Mouse (Mus musculus) neural tube, embryonic 14.5 days (tissue): ENCODE results near the gene Morc1. TPM values are rescaled to one million over a fixed set of nuclear protein-coding genes. Genes with fewer than 3 reads are reported as not detected.

Experiments used
- ATAC-seq: fragments of 200-750 bp; cut with Nextera tagmentation; 2 replicates; pipeline ENCODE4 v1.8.0; 2017; ENCODE audit warnings: low read depth, mild to moderate bottlenecking, moderate TSS enrichment, moderate library complexity
- H3K27ac ChIP-seq: fragments of 300-500 bp; sonication (generic); 2 replicates; pipeline ENCODE4 v1.5.1; 2014; ENCODE audit warnings: low read depth, mild to moderate bottlenecking, control low read depth, low read length, moderate library complexity, mixed read lengths
- H3K27me3 ChIP-seq: fragments of 300-500 bp; sonication (generic); 2 replicates; pipeline ENCODE4 v1.6.1; 2014; ENCODE audit warnings: low read length; ENCODE audit not compliant: control insufficient read depth, insufficient read depth
- H3K36me3 ChIP-seq: fragments of 300-500 bp; sonication (generic); 2 replicates; pipeline ENCODE4 v1.6.1; 2014; ENCODE audit warnings: low read length, mixed read lengths; ENCODE audit not compliant: control insufficient read depth, insufficient read depth
- H3K4me1 ChIP-seq: fragments of 300-500 bp; sonication (generic); 2 replicates; pipeline ENCODE4 v1.6.1; 2014; ENCODE audit warnings: low read length; ENCODE audit not compliant: control insufficient read depth, insufficient read depth
- H3K4me2 ChIP-seq: fragments of 300-500 bp; sonication (generic); 2 replicates; pipeline ENCODE4 v1.6.1; 2014; ENCODE audit warnings: mild to moderate bottlenecking, low read depth, low read length, control low read depth
- H3K4me3 ChIP-seq: fragments of 300-500 bp; sonication (generic); 2 replicates; pipeline ENCODE4 v1.5.1; 2014; ENCODE audit warnings: low read depth, low read length, control low read depth, mixed read lengths
- H3K9ac ChIP-seq: fragments of 300-500 bp; sonication (generic); replicated peaks from 2 replicates; pipeline ENCODE4 v1.6.1; 2014; ENCODE audit warnings: low read depth, mild to moderate bottlenecking, control low read depth, low read length, mixed read lengths
- H3K9me3 ChIP-seq: fragments of 300-500 bp; sonication (generic); 2 replicates; pipeline ENCODE4 v1.6.1; 2016; ENCODE audit warnings: low read length; ENCODE audit not compliant: control insufficient read depth
- WGBS: fragments of 180-500 bp; shearing (Covaris S2); extraction: QIAGEN DNeasy Blood & Tissue Kit; methylation state at CpG from one replicate; pipeline ENCODE4 v1.1.7; 2014; 5-methylcytosine and 5-hydroxymethylcytosine counted together
- polyA plus RNA-seq: library from polyadenylated mRNA; unstranded; fragments of >200 nt; fragmentation: Nextera tagmentation; extraction: Ambion mirVana; gene quantifications from 2 replicates; pipeline ENCODE4 v1.2.1, GENCODE M21; 2014

Morc1 gene
- polyA plus RNA-seq, 1 experiment from 2014 or later = 0.15 TPM

DNA sequence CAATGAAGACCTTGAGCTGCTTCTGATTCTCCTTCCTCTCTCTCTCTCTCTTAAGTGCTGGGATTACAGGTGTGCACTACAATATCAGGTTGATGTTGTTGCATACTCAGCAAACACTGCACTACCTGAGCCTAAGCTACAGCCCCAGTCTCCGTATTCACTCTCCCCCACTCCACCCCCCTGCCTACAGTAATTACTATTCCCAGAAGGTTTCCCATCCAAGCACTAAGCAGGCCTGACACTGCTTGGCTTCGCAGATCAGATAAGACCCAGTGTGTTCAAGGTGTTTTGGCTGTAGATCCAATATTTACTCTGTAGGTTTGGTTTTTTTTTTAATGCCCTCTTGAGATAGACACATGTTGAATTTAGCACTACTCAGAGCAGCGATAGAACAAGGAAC is 20.9 kb upstream of the Morc1 start:
- Histone ChIP-seq H3K36me3 (no peaks in the 10 kb centered on the region), H3K4me2 (no peak overlapping the region), H3K9ac (no peak overlapping the region), H3K4me3 (no peak overlapping the region), H3K27me3 (no peaks in the 10 kb centered on the region), H3K4me1 (no peaks in the 10 kb centered on the region), H3K9me3 (no peaks in the 10 kb centered on the region), H3K27ac (no peak overlapping the region)
- ATAC-seq = no peak
- 70% methylated on average over 3 of the region's 3 CpGs for WGBS

DNA sequence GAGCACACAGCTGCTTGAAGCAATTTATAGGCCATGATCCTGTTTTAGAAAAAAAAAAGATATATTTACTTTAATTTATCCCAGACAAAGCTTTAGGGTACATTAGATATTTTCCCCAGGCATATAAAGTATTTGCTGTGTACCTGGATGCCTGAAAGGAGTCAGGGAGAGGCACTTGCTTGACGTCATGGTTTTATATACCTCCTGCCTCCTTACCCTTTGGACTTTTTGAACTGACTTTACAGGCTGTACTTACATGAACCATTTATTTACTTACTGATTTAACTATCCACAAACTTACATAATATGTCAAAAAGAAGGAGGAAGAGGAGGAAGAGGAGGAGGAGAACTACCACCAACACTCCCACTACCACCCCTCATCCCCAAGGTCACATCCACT is 18.8 kb upstream of the Morc1 start, which contains the start of gene Gm5485:
Gene Gm5485 (minus strand): TSS at position 171 of the 400 bp plus-strand sequence.
- H3K27ac ChIP-seq = no peak within 1 kb of the TSS
- H3K4me2 ChIP-seq = no peak within 1 kb of the TSS
- 79% methylated on average over 1 of the region's 1 CpGs for WGBS
- H3K9me3 ChIP-seq = no peaks in the 10 kb centered on the region
- no peak for ATAC-seq
- no peaks in the 10 kb centered on the region for H3K36me3 ChIP-seq
- H3K4me3 ChIP-seq = no peak within 1 kb of the TSS
- no peak within 1 kb of the TSS for H3K9ac ChIP-seq
- H3K27me3 ChIP-seq = no peaks in the 10 kb centered on the region
- H3K4me1 ChIP-seq = no peaks in the 10 kb centered on the region

DNA sequence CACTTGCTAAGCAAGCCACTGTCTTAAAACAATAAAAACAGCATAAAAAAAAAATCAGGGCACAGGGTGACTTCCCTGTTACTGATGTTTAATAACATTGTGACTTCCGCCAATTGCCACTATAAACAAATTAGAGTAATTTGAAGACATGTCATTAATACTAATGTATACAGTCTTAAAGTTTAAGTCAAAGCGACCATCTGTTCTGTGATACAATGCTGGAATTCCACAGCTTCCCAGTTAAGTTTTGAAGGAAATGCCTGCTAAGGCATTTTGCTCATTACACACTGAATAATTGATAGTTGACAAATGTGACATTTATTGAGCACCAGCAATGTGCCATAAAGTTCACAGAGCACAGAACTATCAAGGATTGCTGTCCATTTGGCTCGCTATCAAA is 12.5 kb upstream of the Morc1 start:
- Histone ChIP-seq H3K27me3 (no peaks in the 10 kb centered on the region), H3K9me3 (no peaks in the 10 kb centered on the region), H3K36me3 (no peaks in the 10 kb centered on the region), H3K4me2 (no peak overlapping the region), H3K27ac (no peak overlapping the region), H3K4me3 (no peak overlapping the region), H3K9ac (no peak overlapping the region), H3K4me1 (no peaks in the 10 kb centered on the region)
- 48% methylated on average over 3 of the region's 3 CpGs for WGBS
- ATAC-seq = no peak

DNA sequence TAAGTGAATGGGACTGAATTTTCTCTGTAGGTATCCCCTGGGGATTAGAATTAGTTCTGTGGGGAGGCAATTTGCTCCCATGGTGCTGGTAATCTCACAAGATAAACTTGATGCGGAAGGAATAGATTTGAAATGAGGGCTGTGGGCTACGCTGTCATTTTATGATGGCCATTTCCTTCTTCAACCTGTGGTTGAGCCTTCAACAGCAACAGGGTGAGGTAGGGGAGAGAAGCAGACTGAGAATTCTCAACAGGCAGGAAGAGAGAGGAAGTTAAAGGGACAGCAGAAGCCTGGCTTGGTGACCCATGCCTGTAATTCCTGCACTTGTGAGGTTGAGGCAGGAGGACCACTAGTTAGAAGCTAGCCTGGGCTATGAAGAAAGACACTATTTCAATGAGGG is 12.0 kb upstream of the Morc1 start:
- no peak overlapping the region for H3K27ac ChIP-seq
- H3K9ac ChIP-seq = no peak overlapping the region
- WGBS = 66% methylated on average over 2 of the region's 2 CpGs
- H3K27me3 ChIP-seq = no peaks in the 10 kb centered on the region
- no peaks in the 10 kb centered on the region for H3K36me3 ChIP-seq
- no peaks in the 10 kb centered on the region for H3K9me3 ChIP-seq
- H3K4me1 ChIP-seq = no peaks in the 10 kb centered on the region
- H3K4me2 ChIP-seq = no peak overlapping the region
- no peak overlapping the region for H3K4me3 ChIP-seq
- no peak for ATAC-seq

DNA sequence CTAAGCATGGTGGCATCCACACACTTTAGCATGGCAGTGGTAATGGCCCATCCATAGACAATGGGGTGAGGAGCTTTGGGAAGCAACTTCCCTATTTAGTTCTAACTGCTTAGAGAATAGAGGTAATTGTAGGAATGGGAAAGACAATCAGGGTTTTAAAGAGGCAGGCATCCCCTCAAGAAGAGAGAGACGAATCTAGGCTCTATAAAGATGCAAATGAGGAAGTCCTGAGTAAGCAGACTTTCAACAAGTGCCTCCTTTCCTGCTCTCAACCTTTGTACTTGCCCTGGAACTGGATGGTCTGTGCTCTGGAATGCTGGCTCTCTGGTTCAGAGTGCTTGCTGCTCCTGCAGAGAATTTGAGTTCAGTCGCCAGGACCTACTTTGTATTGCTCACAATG is 8.5 kb upstream of the Morc1 start:
- Histone ChIP-seq H3K4me1 (no peaks in the 10 kb centered on the region), H3K4me3 (no peak overlapping the region), H3K9ac (no peak overlapping the region), H3K27ac (no peak overlapping the region), H3K27me3 (no peaks in the 10 kb centered on the region), H3K36me3 (no peaks in the 10 kb centered on the region), H3K4me2 (no peak overlapping the region), H3K9me3 (no peaks in the 10 kb centered on the region)
- WGBS = 21% methylated on average over 2 of the region's 2 CpGs
- no peak for ATAC-seq

GRCm38 (mm10) chr16:48424069-48424468 is 7.0 kb upstream of the Morc1 start:
- H3K4me1 ChIP-seq = no peaks in the 10 kb centered on the region
- 85% methylated on average over 4 of the region's 4 CpGs for WGBS

DNA sequence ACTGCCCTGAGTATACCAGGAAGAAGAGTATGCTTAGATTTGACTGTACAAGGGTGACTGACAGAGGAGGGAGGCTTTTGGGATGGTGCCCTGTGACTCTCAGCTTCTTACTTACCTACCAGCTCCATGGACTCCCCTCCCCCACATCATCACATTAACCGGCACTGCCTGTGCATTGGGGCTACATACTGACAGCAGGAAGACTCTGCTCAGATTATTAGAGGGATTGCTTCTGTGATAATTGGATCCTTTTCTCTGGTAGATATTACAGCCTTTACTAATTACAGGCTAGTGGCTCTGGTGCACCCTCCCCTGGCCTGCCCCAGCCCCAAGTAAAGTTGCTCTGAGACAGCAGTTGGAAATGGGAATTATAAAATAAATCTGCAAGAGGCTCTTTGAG is 1.6 kb upstream of the Morc1 start:
- peak; percentile 74; the same call in 1 of the 2 replicates for ATAC-seq
- WGBS = 52% methylated on average over 1 of the region's 1 CpGs
- no peaks in the 10 kb centered on the region for H3K27me3 ChIP-seq
- H3K4me3 ChIP-seq = no peak overlapping the region
- H3K27ac ChIP-seq = no peak overlapping the region
- no peak overlapping the region for H3K4me2 ChIP-seq
- no peaks in the 10 kb centered on the region for H3K4me1 ChIP-seq
- no peak overlapping the region for H3K9ac ChIP-seq
- no peaks in the 10 kb centered on the region for H3K9me3 ChIP-seq
- no peaks in the 10 kb centered on the region for H3K36me3 ChIP-seq

More at GRCm38 (mm10) chr16:48424069-48424468, 7.0 kb upstream of the Morc1 start:
- Histone ChIP-seq H3K27ac (no peak overlapping the region), H3K36me3 (no peaks in the 10 kb centered on the region), H3K9me3 (no peaks in the 10 kb centered on the region), H3K27me3 (no peaks in the 10 kb centered on the region), H3K4me2 (no peak overlapping the region), H3K4me3 (no peak overlapping the region), H3K9ac (no peak overlapping the region)
- ATAC-seq = no peak

DNA sequence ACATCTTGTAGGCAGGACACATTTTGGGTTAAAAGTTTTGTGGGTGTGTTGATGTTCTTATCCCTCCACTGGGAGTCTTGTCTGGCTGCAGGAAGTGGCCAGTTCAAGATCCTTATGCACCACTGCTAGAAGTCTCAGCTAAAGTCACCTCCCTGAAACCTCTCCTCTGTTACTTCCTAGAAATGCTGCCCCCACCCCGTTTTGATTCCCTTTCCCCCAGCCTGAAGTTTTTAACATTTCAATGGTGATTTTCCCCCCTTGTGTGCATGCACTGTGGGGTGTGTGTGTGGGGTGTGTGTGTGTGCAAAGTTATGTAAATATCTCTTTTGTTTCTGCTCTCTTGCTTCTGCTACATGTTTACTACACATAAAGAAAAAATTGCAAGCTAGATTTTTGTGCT is 4.4 kb downstream of the Morc1 start:
- Histone ChIP-seq H3K4me3 (no peak overlapping the region), H3K36me3 (no peaks in the 10 kb centered on the region), H3K4me2 (no peak overlapping the region), H3K27me3 (no peaks in the 10 kb centered on the region), H3K9me3 (no peaks in the 10 kb centered on the region), H3K9ac (no peak overlapping the region), H3K27ac (no peak overlapping the region), H3K4me1 (no peaks in the 10 kb centered on the region)
- ATAC-seq = no peak
- 15% methylated on average over 1 of the region's 1 CpGs for WGBS

DNA sequence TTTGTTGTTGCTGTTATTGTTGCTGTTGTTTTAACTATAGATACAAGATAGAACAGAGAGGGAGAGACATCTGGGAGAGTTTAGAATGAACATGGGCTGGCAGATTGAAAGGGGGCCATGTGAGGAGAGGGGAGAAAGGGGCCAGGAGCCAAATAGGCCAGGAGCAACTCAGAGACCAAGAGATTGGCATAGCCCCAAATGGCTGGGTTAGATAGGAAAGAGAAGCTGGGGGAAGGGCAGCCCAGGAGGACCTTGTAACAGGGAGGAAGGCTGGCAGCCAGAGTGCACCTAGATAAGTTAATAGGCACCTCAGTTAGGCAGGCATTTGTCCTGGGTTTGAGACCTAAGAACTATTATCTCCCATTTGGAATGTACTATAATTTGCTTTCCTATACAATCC is 6.4 kb downstream of the Morc1 start:
- H3K4me1 ChIP-seq = no peaks in the 10 kb centered on the region
- H3K9ac ChIP-seq = no peak overlapping the region
- H3K4me3 ChIP-seq = no peak overlapping the region
- no peak for ATAC-seq
- H3K36me3 ChIP-seq = no peaks in the 10 kb centered on the region
- H3K9me3 ChIP-seq = no peaks in the 10 kb centered on the region
- H3K27ac ChIP-seq = no peak overlapping the region
- no peaks in the 10 kb centered on the region for H3K27me3 ChIP-seq
- no peak overlapping the region for H3K4me2 ChIP-seq

DNA sequence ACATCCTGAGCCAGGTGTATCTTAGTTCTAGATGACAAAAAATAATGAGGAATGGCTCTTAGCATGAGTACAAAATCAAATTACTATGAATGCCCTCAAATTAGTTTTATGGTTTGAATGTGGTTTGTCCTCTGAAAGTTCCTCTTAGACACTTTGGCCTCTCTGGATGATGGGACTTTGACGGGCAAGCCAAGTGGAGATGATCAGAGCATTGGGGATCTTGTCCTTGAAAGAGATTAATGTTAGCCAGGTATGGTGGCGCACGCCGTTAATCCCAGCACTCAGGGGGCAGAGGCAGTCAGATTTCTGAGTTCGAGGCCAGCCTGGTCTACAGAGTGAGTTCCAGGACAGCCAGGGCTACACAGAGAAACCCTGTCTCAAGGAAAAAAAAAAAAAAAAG is 13.6 kb downstream of the Morc1 start:
- 97% methylated on average over 5 of the region's 5 CpGs for WGBS
- Histone ChIP-seq H3K4me2 (no peak overlapping the region), H3K9me3 (no peaks in the 10 kb centered on the region), H3K9ac (no peak overlapping the region), H3K27ac (no peak overlapping the region), H3K4me1 (no peaks in the 10 kb centered on the region), H3K27me3 (no peaks in the 10 kb centered on the region), H3K4me3 (no peak overlapping the region), H3K36me3 (no peaks in the 10 kb centered on the region)
- ATAC-seq = no peak
